Mouse (Mus musculus) stomach, postnatal 0 days (tissue): ENCODE results near the gene Slamf8. TPM values are rescaled to one million over a fixed set of nuclear protein-coding genes. Genes with fewer than 3 reads are reported as not detected.

ENCODE experiments used
- ATAC-seq: fragments of 200-750 bp; cut with Nextera tagmentation; 2 replicates; pipeline ENCODE4 v1.8.0; 2017; ENCODE audit not compliant: low FRiP score, low TSS enrichment
- DNase-seq: peaks from one replicate; pipeline ENCODE4 v3.0.0-alpha.2; 2016; ENCODE audit warnings: low spot score
- H3K27ac ChIP-seq: fragments of 300-500 bp; sonication (generic); replicated peaks from 2 replicates; pipeline ENCODE4 v1.5.1; 2014; ENCODE audit warnings: mild to moderate bottlenecking, control low read depth
- H3K27me3 ChIP-seq: fragments of 300-500 bp; sonication (generic); 2 replicates; pipeline ENCODE4 v1.6.1; 2014; ENCODE audit warnings: low read length; ENCODE audit not compliant: control insufficient read depth, insufficient read depth
- H3K36me3 ChIP-seq: fragments of 300-500 bp; sonication (generic); 2 replicates; pipeline ENCODE4 v1.6.1; 2014; ENCODE audit warnings: low read length, mixed read lengths; ENCODE audit not compliant: control insufficient read depth, insufficient read depth
- H3K4me1 ChIP-seq: fragments of 300-500 bp; sonication (generic); replicated peaks from 2 replicates; pipeline ENCODE4 v1.6.1; 2014; ENCODE audit warnings: antibody characterized with exemption; ENCODE audit not compliant: control insufficient read depth, insufficient read depth
- H3K4me2 ChIP-seq: fragments of 300-500 bp; sonication (generic); replicated peaks from 2 replicates; pipeline ENCODE4 v1.6.1; 2014; ENCODE audit warnings: low read depth, mild to moderate bottlenecking, control low read depth, moderate library complexity
- H3K4me3 ChIP-seq: fragments of 300-500 bp; sonication (generic); 2 replicates; pipeline ENCODE4 v1.5.1; 2014; ENCODE audit warnings: low read depth, low read length, control low read depth
- H3K9ac ChIP-seq: fragments of 300-500 bp; sonication (generic); 2 replicates; pipeline ENCODE4 v1.6.1; 2014; ENCODE audit warnings: mild to moderate bottlenecking, low read length, control low read depth, mixed read lengths
- H3K9me3 ChIP-seq: fragments of 300-500 bp; sonication (generic); 2 replicates; pipeline ENCODE4 v1.6.1; 2016; ENCODE audit warnings: low read length; ENCODE audit not compliant: control insufficient read depth
- CTCF ChIP-seq: IDR thresholded peaks from 2 replicates; pipeline ENCODE4 v1.5.1; 2016; ENCODE audit warnings: antibody characterized with exemption, low read depth, mild to moderate bottlenecking, moderate library complexity
- EP300 ChIP-seq: optimal IDR thresholded peaks from 2 replicates; pipeline ENCODE3; 2016; ENCODE audit warnings: antibody characterized with exemption
- WGBS: fragments of 180-500 bp; shearing (Covaris S2); extraction: QIAGEN DNeasy Blood & Tissue Kit; methylation state at CpG from one replicate; pipeline ENCODE4 v1.1.7; 2014; 5-methylcytosine and 5-hydroxymethylcytosine counted together
- polyA plus RNA-seq: library from polyadenylated mRNA; unstranded; fragments of >200 nt; fragmentation: Nextera tagmentation; extraction: Ambion mirVana; gene quantifications from 2 replicates; pipeline ENCODE4 v1.2.1, GENCODE M21; 2015

Gene Slamf8
- polyA plus RNA-seq: 0.12 TPM in 1 of 2 replicates, not detected in the other

DNA sequence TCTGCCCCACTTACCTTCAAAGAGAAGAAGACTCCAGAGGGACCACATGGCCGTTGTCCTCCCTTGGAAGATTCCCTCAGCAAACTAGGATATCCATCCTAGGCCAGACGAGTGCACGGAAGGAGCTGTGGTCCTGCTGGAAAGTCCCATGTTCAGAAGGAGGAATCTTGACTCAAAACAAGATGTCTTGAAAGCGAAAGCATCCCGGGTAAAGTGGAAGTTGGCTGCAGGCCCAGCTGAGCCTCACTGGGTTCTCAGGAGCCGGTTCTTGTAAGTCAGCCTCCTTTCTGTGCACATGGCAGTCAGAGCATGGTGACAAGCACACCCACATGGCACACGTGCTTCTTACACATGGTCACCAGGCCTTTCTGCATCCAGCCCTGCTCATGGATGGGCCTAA is at the start of gene Slamf8:
Gene Slamf8 (minus strand): TSS at position 184 of the 400 bp plus-strand sequence.
- Histone ChIP-seq H3K9ac (no peak within 1 kb of the TSS), H3K4me3 (no peak within 1 kb of the TSS), H3K4me1 (no peaks in the 10 kb centered on the region), H3K27ac (no peak within 1 kb of the TSS), H3K9me3 (no peaks in the 10 kb centered on the region), H3K36me3 (no peaks in the 10 kb centered on the region), H3K27me3 (no peaks in the 10 kb centered on the region), H3K4me2 (no peak within 1 kb of the TSS)
- ATAC-seq (no peak), DNase-seq (no peak)
- TF ChIP-seq CTCF (no peak), EP300 (no peak)
- WGBS: 53% methylated on average over 7 of the region's 7 CpGs

DNA sequence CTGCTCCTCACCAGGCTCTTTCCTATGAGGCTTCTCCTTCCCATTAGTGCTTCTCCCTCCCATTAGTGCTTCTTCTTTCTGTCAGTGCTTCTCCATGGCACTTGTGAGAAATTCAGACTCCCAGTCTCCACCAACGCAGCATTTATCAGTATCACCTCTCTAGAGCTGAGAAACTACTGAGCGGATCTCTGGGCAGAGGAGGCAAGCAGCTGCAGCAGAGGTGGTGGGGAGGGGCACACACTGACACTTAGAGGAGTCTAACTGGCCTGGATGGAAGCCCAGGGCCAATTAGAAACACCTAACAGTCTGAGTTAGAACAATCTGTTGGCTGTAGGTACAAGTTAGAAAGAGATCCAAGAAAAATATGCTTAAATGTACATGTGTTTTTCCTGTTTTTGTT is 48.4 kb upstream of the Slamf8 start:
- no peak for ATAC-seq
- no peak for TF ChIP-seq EP300
- TF ChIP-seq CTCF: no peak

DNA sequence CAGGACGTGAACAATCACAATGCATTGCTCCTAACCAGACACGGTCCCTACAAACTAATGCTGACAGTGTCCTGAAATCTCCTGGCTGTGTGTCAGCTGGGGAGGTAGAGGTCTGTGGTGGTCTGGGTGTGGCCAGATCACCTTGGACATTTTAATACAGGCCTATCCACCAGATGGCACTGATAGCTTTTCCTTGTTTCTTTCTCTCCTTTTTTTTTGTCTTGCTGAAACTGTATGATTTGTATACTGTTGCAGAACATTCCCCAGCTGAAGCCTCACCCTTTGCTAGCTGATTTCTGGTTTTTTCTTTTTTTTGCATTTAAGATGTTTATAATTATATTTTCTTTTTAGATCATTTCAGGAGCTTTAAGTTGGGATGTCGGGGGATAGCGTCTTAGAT is 47.4 kb upstream of the Slamf8 start:
- no peak for TF ChIP-seq EP300
- TF ChIP-seq CTCF: peak; percentile 49
- Histone ChIP-seq H3K9ac (no peak overlapping the region), H3K4me2 (no peak overlapping the region), H3K36me3 (no peaks in the 10 kb centered on the region), H3K9me3 (no peaks in the 10 kb centered on the region), H3K27ac (no peak overlapping the region), H3K4me1 (no peaks in the 10 kb centered on the region), H3K4me3 (no peak overlapping the region), H3K27me3 (no peaks in the 10 kb centered on the region)
- ATAC-seq (no peak), DNase-seq (no peak)
- WGBS: 55% methylated on average over 4 of the region's 4 CpGs

More for the DNA sequence above, 48.4 kb upstream of the Slamf8 start:
- DNase-seq: no peak
- Histone ChIP-seq H3K36me3 (no peaks in the 10 kb centered on the region), H3K27me3 (no peaks in the 10 kb centered on the region), H3K4me2 (no peak overlapping the region), H3K4me3 (no peak overlapping the region), H3K9ac (no peak overlapping the region), H3K27ac (no peak overlapping the region), H3K9me3 (no peaks in the 10 kb centered on the region), H3K4me1 (no peaks in the 10 kb centered on the region)
- 41% methylated on average over 2 of the region's 2 CpGs for WGBS

DNA sequence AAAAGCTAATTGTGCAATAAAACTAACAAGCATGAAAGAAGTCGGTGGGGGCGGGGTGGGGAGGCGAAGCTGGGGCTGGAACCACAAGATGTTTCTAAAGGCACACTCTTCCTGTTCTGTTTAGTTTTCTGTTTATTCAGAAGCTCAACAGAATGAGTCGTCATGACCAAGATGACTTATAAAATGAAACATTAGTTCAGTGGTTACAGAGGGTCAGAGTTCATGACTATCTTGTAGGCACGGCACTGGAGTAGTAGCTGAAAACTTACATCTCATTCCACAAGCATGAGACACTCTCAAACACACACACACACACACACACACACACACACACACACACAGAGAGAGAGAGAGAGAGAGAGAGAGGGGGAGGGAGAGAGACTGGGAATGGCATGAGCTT is 45.9 kb upstream of the Slamf8 start:
- Histone ChIP-seq H3K27me3 (no peaks in the 10 kb centered on the region), H3K4me2 (no peak overlapping the region), H3K27ac (no peak overlapping the region), H3K4me1 (no peaks in the 10 kb centered on the region; the same call in 1 of the 2 replicates), H3K9ac (no peak overlapping the region), H3K9me3 (no peaks in the 10 kb centered on the region), H3K36me3 (no peaks in the 10 kb centered on the region), H3K4me3 (no peak overlapping the region)
- TF ChIP-seq CTCF: no peak
- no peak for TF ChIP-seq EP300
- 74% methylated on average over 5 of the region's 5 CpGs for WGBS
- ATAC-seq (no peak), DNase-seq (no peak)

DNA sequence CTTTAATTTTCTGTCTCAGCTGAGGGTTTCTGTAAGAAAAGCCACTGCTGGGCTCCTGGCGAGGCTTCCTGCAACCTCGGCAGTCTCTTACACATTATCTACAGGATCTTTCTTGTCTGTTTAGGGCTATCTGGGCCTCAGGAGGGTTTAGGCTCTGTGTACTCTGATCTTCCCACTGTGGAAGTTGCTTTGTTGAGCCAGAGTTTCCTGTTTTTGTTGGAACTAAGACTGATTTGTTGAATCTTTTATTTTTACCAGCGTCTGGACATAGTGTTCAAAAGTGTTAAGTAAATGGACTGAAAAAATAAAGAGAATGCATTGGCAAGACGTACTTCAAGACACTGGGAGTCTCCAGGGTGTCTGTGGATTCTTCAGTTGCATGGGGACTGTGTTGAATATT is 44.9 kb upstream of the Slamf8 start:
- H3K27me3 ChIP-seq: no peaks in the 10 kb centered on the region
- no peaks in the 10 kb centered on the region for H3K36me3 ChIP-seq
- H3K4me2 ChIP-seq: no peak overlapping the region
- H3K27ac ChIP-seq: peak overlapping the region; percentile 36; the same call in 1 of the 2 replicates
- TF ChIP-seq CTCF: no peak
- no peak for TF ChIP-seq EP300
- no peak overlapping the region for H3K9ac ChIP-seq
- H3K4me1 ChIP-seq: no peaks in the 10 kb centered on the region; the same call in 1 of the 2 replicates
- no peak for DNase-seq
- WGBS: 38% methylated on average over 4 of the region's 4 CpGs
- H3K4me3 ChIP-seq: no peak overlapping the region
- ATAC-seq: no peak
- no peaks in the 10 kb centered on the region for H3K9me3 ChIP-seq

DNA sequence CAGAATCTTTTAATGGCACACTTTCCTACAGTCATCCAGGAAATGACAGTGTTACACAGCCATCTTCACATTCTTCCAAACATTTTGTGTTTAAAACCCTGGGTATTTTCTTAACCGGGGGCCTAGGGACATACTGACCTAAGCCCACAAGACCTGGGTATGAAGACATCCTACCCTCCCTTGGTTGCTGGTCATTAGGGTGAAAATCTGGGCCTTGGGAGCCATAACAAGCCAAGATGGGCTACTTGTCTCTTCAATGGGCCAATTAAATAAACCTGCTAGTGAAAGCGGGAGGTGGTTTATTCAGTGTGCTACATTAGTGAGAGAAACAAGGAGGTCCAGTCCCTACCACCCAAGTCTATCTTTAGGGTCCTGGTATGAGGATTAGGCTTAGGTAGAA is 43.8 kb upstream of the Slamf8 start:
- H3K4me1 ChIP-seq: no peaks in the 10 kb centered on the region; the same call in 1 of the 2 replicates
- no peaks in the 10 kb centered on the region for H3K36me3 ChIP-seq
- no peaks in the 10 kb centered on the region for H3K9me3 ChIP-seq
- TF ChIP-seq EP300 (no peak), CTCF (no peak)
- WGBS: 88% methylated on average over 2 of the region's 2 CpGs
- no peak overlapping the region for H3K27ac ChIP-seq
- no peaks in the 10 kb centered on the region for H3K27me3 ChIP-seq
- no peak overlapping the region for H3K9ac ChIP-seq
- no peak overlapping the region for H3K4me2 ChIP-seq
- H3K4me3 ChIP-seq: no peak overlapping the region
- DNase-seq (no peak), ATAC-seq (no peak)
